Mouse (Mus musculus) cerebellum, postnatal 36 days (tissue): ENCODE measurements around the gene 1700024P04Rik.
A peak's percentile ranks its signal among the peaks of the same experiment; 100 is the strongest.

Source experiments
- DNase-seq, 2 experiments: peaks; one replicate each; pipeline ENCODE4 v3.0.0; 2021 to 2022; ENCODE audit warnings: mixed read lengths in 2 of 2

The 1700024P04Rik gene

DNA sequence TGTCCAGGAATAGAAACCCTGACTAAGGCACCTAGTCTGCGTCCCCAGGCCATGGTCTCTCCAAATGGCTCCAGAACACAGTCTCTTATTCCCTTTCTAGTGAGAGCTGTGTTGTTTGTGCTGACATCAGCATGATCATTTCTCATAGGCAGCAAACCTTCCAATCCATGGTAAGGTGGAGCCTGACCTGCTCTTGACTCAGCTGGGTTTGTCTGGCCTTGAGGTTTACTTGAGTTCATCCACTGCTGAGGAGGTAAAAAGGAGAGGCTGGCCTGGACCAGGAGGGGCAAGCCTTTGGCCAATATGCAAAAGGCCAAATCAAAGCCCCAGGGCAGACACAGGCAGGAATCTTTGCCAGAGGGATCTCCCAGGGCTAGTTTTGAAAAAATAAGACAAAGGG lies 20.8 kb downstream of the 1700024P04Rik start:
- no peak for DNase-seq

DNA sequence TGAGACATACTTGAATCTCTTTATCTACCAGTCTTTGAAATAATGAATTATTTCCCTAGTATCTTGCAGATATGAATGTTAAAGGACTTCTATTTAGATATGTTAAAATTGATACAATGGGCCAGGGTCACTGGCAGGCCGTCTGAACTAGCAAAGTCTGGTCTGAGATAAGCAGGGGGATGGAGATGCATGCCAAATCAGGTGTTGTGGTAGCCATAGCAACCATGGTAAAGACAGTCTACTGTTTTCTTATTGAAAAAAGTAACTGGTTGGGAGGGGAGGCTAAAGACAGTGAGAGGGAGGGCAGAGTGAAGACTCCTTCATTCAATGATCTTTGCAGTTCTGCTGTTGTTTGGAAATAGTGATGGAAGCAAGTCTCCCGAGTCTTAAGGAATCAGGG lies 26.2 kb downstream of the 1700024P04Rik start:
- DNase-seq: no peak

DNA sequence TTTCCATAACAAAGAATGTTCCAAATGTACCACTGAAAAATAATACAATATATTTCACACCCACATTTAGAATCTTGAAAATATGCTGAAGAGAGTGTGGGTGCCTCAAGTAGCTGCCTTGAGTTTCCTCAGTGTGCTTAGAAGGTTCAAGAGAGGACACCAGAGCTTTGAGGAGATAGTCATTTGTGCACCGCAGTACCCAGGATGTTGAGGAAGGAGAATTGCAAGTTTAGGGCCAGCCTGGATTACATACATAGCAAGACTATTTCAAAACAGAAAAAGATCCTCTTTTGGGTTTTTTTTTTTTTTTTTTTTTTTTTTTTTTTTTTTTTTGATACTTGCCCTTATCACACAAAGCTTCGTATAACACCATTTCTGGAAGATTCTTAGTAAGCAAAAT lies 28.2 kb downstream of the 1700024P04Rik start:
- no peak for DNase-seq

DNA sequence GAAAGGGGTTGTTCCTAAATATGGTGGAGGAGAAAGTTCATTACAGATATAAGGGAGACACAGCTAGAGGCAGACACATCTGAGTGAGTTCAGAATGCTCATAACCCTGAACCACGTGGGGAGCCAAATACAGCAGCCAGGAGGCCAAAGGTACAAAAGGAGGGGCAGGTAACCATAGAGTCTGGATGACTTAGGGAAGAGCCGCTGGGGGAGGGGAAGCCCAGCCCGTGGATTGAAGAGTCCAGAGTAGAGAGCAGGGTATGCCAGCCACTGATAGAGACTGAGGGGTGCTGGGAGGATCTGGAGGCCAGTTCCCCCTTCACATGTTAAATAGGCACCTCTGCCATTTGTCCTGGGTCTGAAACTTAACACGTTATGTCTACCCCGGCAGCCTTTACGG lies 28.7 kb downstream of the 1700024P04Rik start:
- no peak for DNase-seq

DNA sequence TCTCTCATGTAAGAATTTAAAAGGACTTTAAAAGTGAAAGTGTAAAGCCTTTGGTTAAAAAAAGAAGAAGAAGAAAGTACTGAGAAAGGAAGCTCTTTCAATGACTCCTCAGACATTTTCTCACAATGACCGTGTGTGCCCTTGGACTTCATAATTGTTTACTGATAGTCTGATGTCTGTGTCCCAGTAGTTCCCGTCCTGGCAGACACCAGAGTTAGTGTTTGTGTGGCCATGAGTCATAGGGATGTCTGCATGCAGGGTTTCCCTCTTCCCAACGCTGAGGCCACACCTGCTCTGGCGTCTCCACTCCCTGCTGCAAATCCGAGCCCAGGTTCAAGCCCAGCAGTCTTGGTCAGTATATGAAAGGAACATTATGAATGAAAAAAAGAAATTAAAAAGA lies 29.1 kb downstream of the 1700024P04Rik start:
- DNase-seq: no peak

DNA sequence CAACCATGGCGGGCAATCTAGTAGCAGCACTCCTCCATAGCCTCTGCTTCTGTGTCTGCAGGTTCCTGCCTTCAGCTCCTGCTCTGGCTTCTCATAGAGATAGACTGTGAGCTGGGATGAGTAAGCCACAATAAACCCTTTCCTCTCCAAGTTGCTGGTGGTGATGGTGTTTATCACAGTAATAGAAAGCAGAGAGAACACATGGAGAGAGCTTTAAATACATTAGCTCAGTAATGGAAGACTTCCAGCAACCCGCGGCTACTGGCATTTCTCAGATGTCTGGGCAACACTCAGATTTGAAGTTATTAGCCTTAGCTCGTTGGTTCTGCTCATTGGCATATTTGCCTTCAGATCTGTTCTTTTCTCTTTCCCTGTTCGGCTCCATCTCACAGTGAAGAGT lies 30.5 kb downstream of the 1700024P04Rik start:
- DNase-seq: peak; percentile 52 to 63

DNA sequence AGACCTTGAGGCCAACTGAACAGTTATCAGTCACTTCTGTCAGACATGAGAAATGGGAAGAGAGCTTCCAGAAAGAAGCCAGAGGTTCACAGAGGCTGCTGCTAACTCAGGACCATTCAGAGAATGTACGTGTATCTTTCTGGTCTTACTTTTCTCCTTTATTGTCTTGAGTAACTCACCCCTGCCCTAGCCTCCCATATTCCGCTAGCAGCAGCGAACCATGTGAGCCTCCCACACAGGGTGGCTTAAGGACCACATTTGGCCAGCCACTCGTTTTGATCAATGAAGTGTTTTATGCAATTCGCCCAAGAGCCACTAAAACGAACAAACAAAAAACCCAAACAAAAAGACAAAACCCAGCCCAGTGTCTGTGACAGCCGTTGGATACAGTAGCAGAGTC lies 32.4 kb downstream of the 1700024P04Rik start:
- no peak for DNase-seq

DNA sequence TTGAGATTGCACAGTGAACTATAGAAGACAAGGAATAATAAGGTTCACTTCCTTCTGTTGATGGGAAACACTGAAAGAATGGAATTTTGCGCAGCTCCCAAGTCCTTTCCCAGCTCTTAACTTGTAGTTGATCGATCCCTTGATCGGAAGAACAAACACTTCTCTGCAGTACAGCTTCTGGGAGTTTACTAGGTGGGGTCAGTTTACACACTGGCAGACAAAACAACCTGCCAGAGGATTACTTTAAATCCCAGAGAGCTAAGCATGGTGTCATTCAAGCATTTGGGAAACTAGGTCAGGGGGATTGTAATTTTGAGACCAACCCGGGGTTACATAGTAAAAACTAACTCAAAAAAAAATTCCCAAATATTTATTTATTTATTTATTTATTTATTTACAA lies 36.2 kb downstream of the 1700024P04Rik start:
- no peak for DNase-seq

DNA sequence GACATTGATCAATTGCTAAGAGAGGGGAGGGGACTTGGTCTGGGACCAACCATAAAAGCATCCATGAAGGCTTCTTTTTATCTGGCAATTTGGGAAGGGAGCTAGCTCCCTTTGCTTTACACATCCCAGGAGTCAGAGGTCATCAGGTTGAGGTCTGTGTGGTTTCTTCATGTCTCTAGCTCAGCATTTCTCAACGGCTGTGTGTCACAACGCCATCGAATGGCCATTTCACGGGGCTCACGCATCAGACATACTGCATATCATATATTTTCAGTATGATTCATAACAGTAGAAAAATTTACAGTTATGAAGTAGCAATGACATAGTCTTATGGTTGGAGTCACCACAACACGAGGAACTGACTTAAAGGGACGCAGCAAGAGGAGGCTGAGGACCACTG lies 37.9 kb downstream of the 1700024P04Rik start:
- no peak for DNase-seq

DNA sequence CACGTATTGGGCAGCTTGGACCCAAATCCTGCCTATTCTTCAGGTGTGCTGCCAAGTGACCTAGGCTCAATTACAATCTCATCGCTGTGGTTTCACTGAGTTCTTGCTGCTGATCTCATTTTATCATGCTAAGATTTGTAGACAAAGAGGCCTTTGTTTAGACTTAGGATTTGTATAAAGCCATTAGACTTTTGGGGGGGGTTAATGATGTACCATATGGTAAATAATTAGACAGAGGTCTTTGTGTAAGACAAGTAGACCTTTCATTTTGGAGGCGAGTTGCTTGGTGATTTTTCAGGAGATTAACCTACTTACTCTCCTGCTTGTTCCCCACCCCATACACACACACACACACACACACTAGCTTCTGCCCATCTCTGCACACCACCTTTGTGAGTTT lies 38.5 kb downstream of the 1700024P04Rik start:
- DNase-seq: no peak

DNA sequence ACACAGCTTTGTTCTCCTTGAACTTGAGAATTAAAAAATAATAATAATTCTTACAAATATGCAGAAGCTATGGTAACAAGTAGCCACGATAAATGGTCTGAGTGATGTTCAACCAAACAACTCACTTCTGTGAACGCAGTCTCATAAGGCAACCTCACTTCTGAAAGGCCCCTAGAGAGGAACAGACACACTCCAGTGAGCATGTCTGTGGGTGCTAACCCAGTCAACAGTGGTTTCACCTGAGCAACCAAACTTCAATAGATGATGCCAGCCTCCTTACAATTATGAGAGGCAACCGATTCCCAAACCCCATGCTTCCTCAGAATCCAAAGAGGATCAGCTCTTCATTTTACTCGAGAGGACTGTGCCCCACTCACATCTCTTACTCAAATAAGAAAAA lies 39.0 kb downstream of the 1700024P04Rik start:
- DNase-seq: no peak

DNA sequence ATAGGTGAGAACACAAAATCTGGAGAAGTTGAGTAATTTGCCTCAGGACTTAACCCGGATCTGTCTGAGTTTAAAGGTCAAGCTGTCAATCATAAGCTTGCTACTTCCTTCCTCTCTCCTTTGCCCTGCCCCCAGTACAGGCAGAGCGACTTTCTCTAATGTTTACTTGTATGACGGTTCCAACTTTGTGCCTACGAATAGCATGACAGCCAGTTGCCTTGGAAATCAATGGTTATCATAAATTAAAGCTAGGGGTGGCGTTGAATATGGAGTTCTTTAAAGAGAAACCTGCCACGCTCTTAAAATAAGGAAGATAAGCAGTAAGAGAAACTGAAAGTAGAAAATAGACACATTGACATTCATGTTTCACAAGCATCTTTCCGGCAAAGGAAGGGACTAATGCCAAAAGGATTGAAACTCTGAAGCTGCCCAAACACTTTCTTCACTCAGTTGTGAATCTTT lies 39.7 kb downstream of the 1700024P04Rik start:
- no peak for DNase-seq

DNA sequence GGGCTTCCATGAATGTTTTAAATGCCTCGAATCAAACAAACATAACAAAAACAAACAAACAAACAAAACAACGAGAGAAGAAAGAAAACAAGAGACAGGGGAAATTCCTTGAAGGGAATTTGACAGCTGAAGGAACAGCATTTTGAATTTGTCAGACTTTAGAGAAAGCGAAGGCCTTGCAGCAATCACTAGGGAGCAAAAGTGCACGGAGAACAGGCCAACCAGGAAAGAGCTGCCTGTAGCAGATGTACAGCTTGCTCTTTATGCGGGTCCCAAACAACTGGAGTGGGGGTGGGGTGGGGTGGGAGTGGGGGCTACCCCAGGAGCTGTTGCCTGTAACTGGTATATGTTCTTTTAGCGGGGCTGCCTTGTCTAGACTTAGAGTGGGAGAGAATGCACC lies 42.0 kb downstream of the 1700024P04Rik start:
- no peak for DNase-seq

DNA sequence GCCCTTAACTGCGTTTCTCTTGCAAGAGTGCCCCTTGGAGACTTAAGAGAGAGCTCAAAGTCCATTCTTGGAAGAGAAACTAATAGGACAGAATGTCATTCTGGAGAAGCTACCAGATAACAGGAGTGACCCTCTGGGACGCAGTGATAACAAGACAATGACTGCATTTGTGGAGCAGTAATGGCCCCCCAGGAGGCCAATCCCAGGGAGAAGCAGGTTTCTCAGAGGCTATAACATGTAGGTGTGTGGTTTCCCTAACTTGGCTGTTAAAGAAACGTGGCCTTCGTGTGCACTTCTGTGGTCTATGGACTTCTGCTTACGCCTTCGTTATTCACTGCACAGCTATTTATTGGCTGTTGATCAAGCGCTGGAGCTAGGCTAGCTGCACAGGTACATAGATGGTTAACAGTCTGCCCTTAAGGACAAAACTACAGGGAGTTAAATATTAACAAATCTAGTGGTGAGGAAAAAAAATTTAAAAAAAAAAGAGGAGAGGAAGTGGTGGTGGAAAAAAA lies 42.5 kb downstream of the 1700024P04Rik start:
- no peak for DNase-seq

DNA sequence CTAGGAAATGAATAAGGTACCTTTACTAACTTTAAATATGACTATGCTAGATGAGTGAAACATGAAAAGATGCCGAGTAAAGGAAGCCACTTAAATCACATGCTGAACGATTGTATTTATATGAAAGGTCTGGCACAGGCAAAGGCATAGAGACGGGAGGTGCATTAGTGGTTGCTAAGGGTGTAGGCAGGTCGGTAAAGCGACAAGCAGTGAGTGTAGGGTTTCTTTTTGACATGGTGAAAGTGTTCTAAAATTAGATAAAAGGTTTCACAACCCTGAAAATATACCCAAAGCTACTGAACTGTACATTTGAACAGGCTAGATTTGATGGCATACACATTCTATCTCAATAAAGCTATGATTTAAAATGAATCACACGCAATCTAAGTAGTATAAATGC lies 47.3 kb downstream of the 1700024P04Rik start:
- DNase-seq: no peak
